14 mouse cellular contexts compared by ENCODE assay signal in the genomic region with DNA sequence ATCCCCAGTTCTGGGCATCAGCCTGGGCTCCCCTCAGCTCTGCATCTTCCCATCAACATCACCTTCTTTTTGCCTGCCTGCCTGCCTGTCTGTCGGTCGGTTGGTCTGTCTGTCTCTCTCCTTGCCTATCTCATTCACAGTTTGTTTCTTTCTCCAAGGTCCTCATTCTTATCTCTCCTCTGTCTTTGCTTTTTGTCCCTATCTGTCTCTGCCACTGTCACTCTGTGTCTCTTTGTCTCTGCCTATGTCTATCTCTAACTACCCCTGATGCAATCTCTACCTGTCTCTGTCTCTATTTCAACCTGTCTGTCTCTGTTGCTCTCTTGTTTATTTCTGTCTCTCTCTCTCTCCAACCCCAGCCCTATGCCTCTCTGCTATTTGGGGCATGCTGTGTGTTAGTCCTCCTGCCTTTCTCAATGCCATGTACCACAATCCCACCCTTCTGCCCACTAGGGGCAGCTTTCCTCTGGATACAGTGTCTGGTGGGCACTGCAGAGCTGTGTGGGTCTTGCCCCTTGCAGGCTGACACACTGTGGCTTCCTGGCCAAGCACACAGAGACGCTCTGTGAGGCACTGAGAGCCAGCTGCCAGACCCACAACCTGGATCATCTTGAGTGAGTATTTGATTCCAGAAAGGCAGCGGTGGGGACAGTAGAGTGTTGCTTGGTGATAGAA. TPM values are rescaled to one million over a fixed set of nuclear protein-coding genes. Genes with fewer than 3 reads are reported as not detected.
DNase-seq lines count a peak whose midpoint lies in the region; ATAC-seq and TF ChIP-seq lines count a peak whose summit lies in the region.
"Had no signal": no experiment of that assay in that cellular context is flagged by ENCODE, and none has a peak within 500 bp of the region (broad histone marks: within the 10 kb centered on the region; RNA-seq: fewer than 3 reads in every experiment).

No protein-coding gene starts in this region.

- WGBS in hindbrain, postnatal 0 days: 72% methylated on average over 4 of the region's 4 CpGs
- 72% methylated on average over 4 of the region's 4 CpGs for WGBS in hindbrain, embryonic 14.5 days
- 44% methylated on average over 4 of the region's 4 CpGs for WGBS in lung, embryonic 14.5 days

- ATAC-seq in hindbrain, postnatal 0 days: no peak
- ATAC-seq in hindbrain, embryonic 14.5 days (ENCODE audit: low FRiP score): no peak
- no peak for ATAC-seq in lung, embryonic 14.5 days (ENCODE audit: insufficient read depth)
- ATAC-seq: forebrain, embryonic 13.5 days had no signal

- no peak overlapping the region for H3K4me2 ChIP-seq in hindbrain, postnatal 0 days (ENCODE audit: low read depth, low read length)
- H3K4me2 ChIP-seq in hindbrain, embryonic 14.5 days (replicated peaks): no peak overlapping the region
- H3K4me2 ChIP-seq in lung, embryonic 14.5 days: no peak overlapping the region
- H3K4me2 ChIP-seq: forebrain, embryonic 13.5 days; heart, embryonic 13.5 days; neural tube, embryonic 12.5 days had no signal

- DNase-seq in hindbrain, postnatal 0 days (ENCODE audit: low spot score): no peak
- DNase-seq in hindbrain, embryonic 14.5 days (ENCODE audit: low spot score): no peak
- DNase-seq in lung, embryonic 14.5 days: no peak
- no peak for DNase-seq in lung, postnatal 4 days
- DNase-seq in urinary bladder, adult 2 months (ENCODE audit: low spot score): peak; percentile 12
- DNase-seq in urinary bladder, adult 18-20 months (ENCODE audit: low spot score in 2 of 2): no peak
- no peak for DNase-seq in spleen, postnatal 4 days (ENCODE audit: low spot score in 2 of 2)
- DNase-seq: adrenal gland, postnatal 36 days; cerebellum, adult 9-11 months; lung, adult 18-20 months; right cerebral cortex, postnatal 25 days had no signal

- no peak overlapping the region for H3K4me3 ChIP-seq in hindbrain, postnatal 0 days (ENCODE audit: low read length)
- no peak overlapping the region for H3K4me3 ChIP-seq in hindbrain, embryonic 14.5 days (replicated peaks; ENCODE audit: low read length)
- H3K4me3 ChIP-seq in lung, embryonic 14.5 days (ENCODE audit: low read depth, low read length): no peak overlapping the region
- H3K4me3 ChIP-seq: forebrain, embryonic 13.5 days; heart, embryonic 13.5 days; neural tube, embryonic 12.5 days had no signal

- no peaks in the 10 kb centered on the region for H3K27me3 ChIP-seq in hindbrain, postnatal 0 days (ENCODE audit: insufficient read depth, low read length)
- no peaks in the 10 kb centered on the region for H3K27me3 ChIP-seq in hindbrain, embryonic 14.5 days (ENCODE audit: control insufficient read depth, insufficient read depth, low read length)
- no peaks in the 10 kb centered on the region for H3K27me3 ChIP-seq in lung, embryonic 14.5 days (ENCODE audit: insufficient read depth, low read length)
- H3K27me3 ChIP-seq: neural tube, embryonic 12.5 days had no signal

- peak; percentile 64 for TF ChIP-seq CTCF in hindbrain, postnatal 0 days (IDR thresholded peaks at IDR 0.05; ENCODE audit: low read depth)
- peak; percentile 41 for TF ChIP-seq CTCF in lung, embryonic 14.5 days (IDR thresholded peaks at IDR 0.05; ENCODE audit: low read depth)

- H3K9me3 ChIP-seq in hindbrain, postnatal 0 days (ENCODE audit: low read length): no peaks in the 10 kb centered on the region
- H3K9me3 ChIP-seq in hindbrain, embryonic 14.5 days (ENCODE audit: control insufficient read depth, low read length): no peaks in the 10 kb centered on the region
- no peaks in the 10 kb centered on the region for H3K9me3 ChIP-seq in lung, embryonic 14.5 days (ENCODE audit: low read depth, low read length)
- H3K9me3 ChIP-seq: forebrain, embryonic 13.5 days; heart, embryonic 13.5 days; neural tube, embryonic 12.5 days had no signal

- H3K27ac ChIP-seq in hindbrain, postnatal 0 days: no peak overlapping the region
- no peak overlapping the region for H3K27ac ChIP-seq in hindbrain, embryonic 14.5 days
- no peak overlapping the region for H3K27ac ChIP-seq in lung, embryonic 14.5 days (ENCODE audit: low read depth)
- H3K27ac ChIP-seq: forebrain, embryonic 13.5 days; heart, embryonic 13.5 days; neural tube, embryonic 12.5 days had no signal

- no peaks in the 10 kb centered on the region for H3K4me1 ChIP-seq in hindbrain, postnatal 0 days (ENCODE audit: insufficient read depth, low read length)
- H3K4me1 ChIP-seq in hindbrain, embryonic 14.5 days (replicated peaks; ENCODE audit: control insufficient read depth, insufficient read depth, low read length): 0 out of 2 replicates have a peak, but pooled peaks cover 6% of the 10 kb centered on the region
- no peaks in the 10 kb centered on the region for H3K4me1 ChIP-seq in lung, embryonic 14.5 days (ENCODE audit: insufficient read depth)

- no peak overlapping the region for H3K9ac ChIP-seq in hindbrain, postnatal 0 days (replicated peaks; ENCODE audit: low read length)
- H3K9ac ChIP-seq in hindbrain, embryonic 14.5 days: no peak overlapping the region
- H3K9ac ChIP-seq in lung, embryonic 14.5 days: no peak overlapping the region
- H3K9ac ChIP-seq: forebrain, embryonic 13.5 days; heart, embryonic 13.5 days; neural tube, embryonic 12.5 days had no signal

- no peaks in the 10 kb centered on the region for H3K36me3 ChIP-seq in hindbrain, postnatal 0 days (ENCODE audit: insufficient read depth, low read length)
- H3K36me3 ChIP-seq in hindbrain, embryonic 14.5 days (replicated peaks; ENCODE audit: control insufficient read depth, insufficient read depth): no peaks in the 10 kb centered on the region
- no peaks in the 10 kb centered on the region for H3K36me3 ChIP-seq in lung, embryonic 14.5 days (ENCODE audit: insufficient read depth)
- H3K36me3 ChIP-seq: heart, embryonic 13.5 days; neural tube, embryonic 12.5 days had no signal

RNA-seq across cellular contexts. Expression of a gene that starts 42.8 kb away (rescaled TPM):
- 45.5 and 57.8 TPM in 2 replicates for total RNA-seq in hindbrain, postnatal 0 days (2014; rRNA removed)
- polyA plus RNA-seq in hindbrain, postnatal 0 days (2015; fragmentation: Nextera tagmentation; extraction: Ambion mirVana): 33.6 and 39.3 TPM in 2 replicates
- 21.6 and 21.8 TPM in 2 replicates for polyA plus RNA-seq in hindbrain, embryonic 14.5 days (2014; fragmentation: Nextera tagmentation; extraction: Ambion mirVana)
- 12.1 and 12.4 TPM in 2 replicates for polyA plus RNA-seq in lung, embryonic 14.5 days (2014; fragmentation: Nextera tagmentation; extraction: Ambion mirVana)
- 27.6 and 31.4 TPM in 2 replicates for polyA plus RNA-seq in urinary bladder, adult 2 months (2012; rRNA removed)

RNA-seq across cellular contexts. Expression of a gene that starts 55.8 kb away (rescaled TPM):
- 0.83 and 0.89 TPM in 2 replicates for total RNA-seq in hindbrain, postnatal 0 days (2014; rRNA removed)
- polyA plus RNA-seq in hindbrain, postnatal 0 days (2015; fragmentation: Nextera tagmentation; extraction: Ambion mirVana): 0.38 and 0.83 TPM in 2 replicates
- 0.22 and 0.31 TPM in 2 replicates for polyA plus RNA-seq in hindbrain, embryonic 14.5 days (2014; fragmentation: Nextera tagmentation; extraction: Ambion mirVana)
- 0.11 and 0.46 TPM in 2 replicates for polyA plus RNA-seq in lung, embryonic 14.5 days (2014; fragmentation: Nextera tagmentation; extraction: Ambion mirVana)
- 17.1 and 23.3 TPM in 2 replicates for polyA plus RNA-seq in urinary bladder, adult 2 months (2012; rRNA removed)
